Mouse (Mus musculus) limb, embryonic 12.5 days (tissue): Measurements from ENCODE around the gene Skap1. TPM values are rescaled to one million over a fixed set of nuclear protein-coding genes. Genes with fewer than 3 reads are reported as not detected.
"Not testable (repeated sequence)": the region's sequence is repeated elsewhere in the genome, so short reads cannot be mapped to it uniquely, and the experiment has no call there.

Source experiments
- ATAC-seq: fragments of 200-750 bp; cut with Nextera tagmentation; 2 replicates; pipeline ENCODE4 v1.8.0; 2017; ENCODE audit warnings: low read depth, moderate TSS enrichment; ENCODE audit not compliant: insufficient number of reproducible peaks, insufficient read depth, low FRiP score, low TSS enrichment
- H3K27ac ChIP-seq: fragments of 300-500 bp; sonication (generic); 2 replicates; pipeline ENCODE4 v1.5.1; 2016; ENCODE audit warnings: mild to moderate bottlenecking, moderate library complexity
- H3K27me3 ChIP-seq: fragments of 300-500 bp; sonication (generic); 2 replicates; pipeline ENCODE4 v1.6.1; 2016; ENCODE audit warnings: mild to moderate bottlenecking, moderate library complexity
- H3K36me3 ChIP-seq: fragments of 300-500 bp; sonication (generic); 2 replicates; pipeline ENCODE4 v1.6.1; 2016; ENCODE audit warnings: mild to moderate bottlenecking, moderate library complexity
- H3K4me1 ChIP-seq: fragments of 300-500 bp; sonication (generic); replicated peaks from 2 replicates; pipeline ENCODE4 v1.6.1; 2016
- H3K4me2 ChIP-seq: fragments of 300-500 bp; sonication (generic); 2 replicates; pipeline ENCODE4 v1.6.1; 2016; ENCODE audit warnings: mild to moderate bottlenecking, moderate library complexity
- H3K4me3 ChIP-seq: fragments of 300-500 bp; sonication (generic); replicated peaks from 2 replicates; pipeline ENCODE4 v1.5.1; 2016; ENCODE audit warnings: mild to moderate bottlenecking
- H3K9ac ChIP-seq: fragments of 300-500 bp; sonication (generic); replicated peaks from 2 replicates; pipeline ENCODE4 v1.6.1; 2016; ENCODE audit warnings: mild to moderate bottlenecking, moderate library complexity
- H3K9me3 ChIP-seq: fragments of 300-500 bp; sonication (generic); 2 replicates; pipeline ENCODE4 v1.6.1; 2016; ENCODE audit warnings: mild to moderate bottlenecking, moderate library complexity
- WGBS: fragments of 180-500 bp; shearing (Covaris S2); methylation state at CpG from one replicate; pipeline ENCODE4 v1.1.7; 2016; 5-methylcytosine and 5-hydroxymethylcytosine counted together
- polyA plus RNA-seq: library from polyadenylated mRNA; unstranded; fragments of >200 nt; fragmentation: Nextera tagmentation; extraction: Ambion mirVana; gene quantifications from 2 replicates; pipeline ENCODE4 v1.2.1, GENCODE M21; 2016

The Skap1 gene
- polyA plus RNA-seq, 1 experiment from 2014 or later, result 0.31 TPM

GRCm38 (mm10) chr11:96768240-96768639 lies 303.8 kb downstream of the Skap1 start:
- no peak overlapping the region for H3K4me2 ChIP-seq
- H3K27ac ChIP-seq, result peak overlapping the region; percentile 53; the same call in 1 of the 2 replicates
- 0 out of 2 replicates have a peak overlapping the region, but pooled peaks have one; percentile 19 for H3K9ac ChIP-seq
- H3K36me3 ChIP-seq, result peaks cover 57% of the 10 kb centered on the region
- H3K27me3 ChIP-seq, result no peaks in the 10 kb centered on the region
- 57% methylated on average over 9 of the region's 9 CpGs for WGBS
- H3K9me3 ChIP-seq, result no peaks in the 10 kb centered on the region
- no peak for ATAC-seq
- H3K4me1 ChIP-seq, result peaks cover 18% of the 10 kb centered on the region
- H3K4me3 ChIP-seq, result no peak overlapping the region

GRCm38 (mm10) chr11:96771274-96771975 lies 307.0 kb downstream of the Skap1 start:
- peaks cover 61% of the 10 kb centered on the region for H3K36me3 ChIP-seq
- H3K9me3 ChIP-seq, result no peaks in the 10 kb centered on the region
- peaks cover 30% of the 10 kb centered on the region for H3K4me1 ChIP-seq
- H3K4me3 ChIP-seq, result no peak overlapping the region
- H3K9ac ChIP-seq, result no peak overlapping the region
- no peak overlapping the region for H3K4me2 ChIP-seq
- H3K27me3 ChIP-seq, result no peaks in the 10 kb centered on the region
- WGBS, result 90% methylated on average over 9 of the region's 9 CpGs
- ATAC-seq, result no peak
- H3K27ac ChIP-seq, result no peak overlapping the region

- Histone ChIP-seq H3K4me1 (peaks cover 29% of the 10 kb centered on the region), H3K27me3 (no peaks in the 10 kb centered on the region), H3K4me2 (no peak overlapping the region), H3K9ac (no peak overlapping the region), H3K9me3 (no peaks in the 10 kb centered on the region), H3K27ac (no peak overlapping the region), H3K4me3 (no peak overlapping the region), H3K36me3 (peaks cover 61% of the 10 kb centered on the region)
- WGBS, result 91% methylated on average over 9 of the region's 9 CpGs
- ATAC-seq, result no peak
Observed at GRCm38 (mm10) chr11:96772413-96772812, 308.0 kb downstream of the Skap1 start.

- ATAC-seq, result no peak
- Histone ChIP-seq H3K27me3 (no peaks in the 10 kb centered on the region), H3K9me3 (no peaks in the 10 kb centered on the region), H3K4me3 (no peak overlapping the region), H3K36me3 (peaks cover 41% of the 10 kb centered on the region), H3K4me2 (no peak overlapping the region), H3K9ac (no peak overlapping the region), H3K4me1 (peaks cover 25% of the 10 kb centered on the region), H3K27ac (no peak overlapping the region)
- WGBS, result 82% methylated on average over 3 of the region's 3 CpGs
Observed at GRCm38 (mm10) chr11:96774536-96774935, 310.1 kb downstream of the Skap1 start.

GRCm38 (mm10) chr11:96775063-96775462 lies 310.7 kb downstream of the Skap1 start:
- H3K27me3 ChIP-seq, result no peaks in the 10 kb centered on the region
- no peak for ATAC-seq
- H3K4me2 ChIP-seq, result no peak overlapping the region
- no peak overlapping the region for H3K4me3 ChIP-seq
- WGBS, result 68% methylated on average over 8 of the region's 8 CpGs
- H3K9me3 ChIP-seq, result no peaks in the 10 kb centered on the region
- peaks cover 36% of the 10 kb centered on the region for H3K36me3 ChIP-seq
- no peak overlapping the region for H3K9ac ChIP-seq
- H3K27ac ChIP-seq, result no peak overlapping the region
- H3K4me1 ChIP-seq, result peaks cover 25% of the 10 kb centered on the region

GRCm38 (mm10) chr11:96775665-96776064 lies 311.3 kb downstream of the Skap1 start:
- Histone ChIP-seq H3K9ac (no peak overlapping the region), H3K4me3 (no peak overlapping the region), H3K27me3 (no peaks in the 10 kb centered on the region), H3K9me3 (no peaks in the 10 kb centered on the region), H3K36me3 (peaks cover 30% of the 10 kb centered on the region), H3K4me2 (no peak overlapping the region), H3K27ac (no peak overlapping the region), H3K4me1 (peaks cover 25% of the 10 kb centered on the region)
- 62% methylated on average over 7 of the region's 7 CpGs for WGBS
- ATAC-seq, result no peak

- Histone ChIP-seq H3K27ac (no peak overlapping the region), H3K4me1 (peaks cover 25% of the 10 kb centered on the region), H3K27me3 (no peaks in the 10 kb centered on the region), H3K9ac (no peak overlapping the region), H3K36me3 (peaks cover 26% of the 10 kb centered on the region), H3K4me2 (peak overlapping the region; percentile 75; the same call in 1 of the 2 replicates), H3K9me3 (no peaks in the 10 kb centered on the region), H3K4me3 (peak overlapping the region; percentile 69)
- ATAC-seq, result no peak
- WGBS, result 39% methylated on average over 3 of the region's 3 CpGs
Observed at GRCm38 (mm10) chr11:96776068-96776467, 311.7 kb downstream of the Skap1 start.

GRCm38 (mm10) chr11:96776968-96777962 lies 312.9 kb downstream of the Skap1 start, which contains the start of gene Snx11:
TSS of gene Snx11 (minus strand) at chr11:96777559.
- H3K4me1 ChIP-seq, result peaks cover 25% of the 10 kb centered on the region
- peak within 1 kb of the TSS; percentile 74 for H3K27ac ChIP-seq
- no peaks in the 10 kb centered on the region for H3K27me3 ChIP-seq
- WGBS, result 1% methylated on average over 59 of the region's 59 CpGs
- H3K4me3 ChIP-seq, result peak within 1 kb of the TSS; percentile 69
- peak within 1 kb of the TSS; percentile 75 for H3K4me2 ChIP-seq
- H3K9me3 ChIP-seq, result no peaks in the 10 kb centered on the region
- H3K9ac ChIP-seq, result peak within 1 kb of the TSS; percentile 56
- H3K36me3 ChIP-seq, result peaks cover 14% of the 10 kb centered on the region
- peak; percentile 99 for ATAC-seq

GRCm38 (mm10) chr11:96778061-96778627 lies 313.8 kb downstream of the Skap1 start:
- not testable (repeated sequence) for H3K27me3 ChIP-seq, H3K9ac ChIP-seq, H3K9me3 ChIP-seq, H3K36me3 ChIP-seq, ATAC-seq
- WGBS, result 69% methylated on average over 10 of the region's 10 CpGs
- Histone ChIP-seq H3K27ac (peak overlapping the region; percentile 74), H3K4me2 (peak overlapping the region; percentile 75), H3K4me1 (peaks cover 25% of the 10 kb centered on the region), H3K4me3 (peak overlapping the region; percentile 69)

- Histone ChIP-seq H3K4me3 (no peak overlapping the region), H3K4me2 (no peak overlapping the region), H3K9ac (no peak overlapping the region), H3K27me3 (no peaks in the 10 kb centered on the region), H3K36me3 (no peaks in the 10 kb centered on the region), H3K9me3 (no peaks in the 10 kb centered on the region), H3K27ac (no peak overlapping the region), H3K4me1 (peaks cover 16% of the 10 kb centered on the region)
- WGBS, result 74% methylated on average over 5 of the region's 5 CpGs
- ATAC-seq, result no peak
Observed at GRCm38 (mm10) chr11:96780306-96780705, 315.9 kb downstream of the Skap1 start.

GRCm38 (mm10) chr11:96781425-96781824 lies 317.0 kb downstream of the Skap1 start:
- Histone ChIP-seq H3K9me3 (no peaks in the 10 kb centered on the region), H3K9ac (no peak overlapping the region), H3K4me1 (peaks cover 8% of the 10 kb centered on the region), H3K36me3 (no peaks in the 10 kb centered on the region), H3K27me3 (no peaks in the 10 kb centered on the region), H3K27ac (no peak overlapping the region), H3K4me3 (no peak overlapping the region), H3K4me2 (no peak overlapping the region)
- no peak for ATAC-seq
- WGBS, result 78% methylated on average over 2 of the region's 2 CpGs
